Mouse (Mus musculus) megakaryocyte-erythroid progenitor cell, adult 5-6 weeks (primary cell): ENCODE results near the gene Ammecr1. TPM values are rescaled to one million over a fixed set of nuclear protein-coding genes. Genes with fewer than 3 reads are reported as not detected.

Source experiments
- ATAC-seq: replicated peaks from 2 replicates; pipeline ENCODE4 v1.8.0; 2016; ENCODE audit warnings: mild to moderate bottlenecking, inconsistent platforms; ENCODE audit not compliant: severe bottlenecking, poor library complexity, low FRiP score, low TSS enrichment
- total RNA-seq, 2 experiments: library from RNA; stranded (forward) in 1 of 2; stranded (reverse) in 1 of 2; fragments of 200-1000, 215-1000 nt in 1 of 2; fragments of >200 nt in 1 of 2; fragmentation: Nextera tagmentation in 1 of 2; gene quantifications; 2 replicates each; pipeline ENCODE4 v1.2.3; 2014 to 2017

Gene Ammecr1
- total RNA-seq, 2 experiments from 2014 or later: 44.6 to 72.0 TPM

- no peak for ATAC-seq
These were observed 38.1 kb downstream of the Ammecr1 start for GRCm38 (mm10) chrX:142928430-142928829.

GRCm38 (mm10) chrX:142917394-142917793 is 49.1 kb downstream of the Ammecr1 start:
- peak; percentile 68 for ATAC-seq

GRCm38 (mm10) chrX:142916719-142917118 is 49.8 kb downstream of the Ammecr1 start:
- ATAC-seq: no peak

GRCm38 (mm10) chrX:142914208-142914607 is 52.3 kb downstream of the Ammecr1 start:
- ATAC-seq: no peak

GRCm38 (mm10) chrX:142903854-142904253 is 62.7 kb downstream of the Ammecr1 start:
- no peak for ATAC-seq

- ATAC-seq: no peak
These were observed 63.9 kb downstream of the Ammecr1 start for GRCm38 (mm10) chrX:142902599-142902998.

- no peak for ATAC-seq
These were observed 64.6 kb downstream of the Ammecr1 start for GRCm38 (mm10) chrX:142901915-142902314.

GRCm38 (mm10) chrX:142898295-142898887 is 68.1 kb downstream of the Ammecr1 start:
- no peak for ATAC-seq

- no peak for ATAC-seq
These were observed 69.0 kb downstream of the Ammecr1 start for GRCm38 (mm10) chrX:142897477-142898000.

- no peak for ATAC-seq
These were observed 71.2 kb downstream of the Ammecr1 start for GRCm38 (mm10) chrX:142895316-142895715.

GRCm38 (mm10) chrX:142885962-142886361 is 80.6 kb downstream of the Ammecr1 start:
- no peak for ATAC-seq

GRCm38 (mm10) chrX:142883593-142883992 is 82.9 kb downstream of the Ammecr1 start:
- no peak for ATAC-seq

- ATAC-seq: no peak
These were observed 84.3 kb downstream of the Ammecr1 start for GRCm38 (mm10) chrX:142882255-142882654.

GRCm38 (mm10) chrX:142869844-142870243 is 96.7 kb downstream of the Ammecr1 start:
- ATAC-seq: no peak

GRCm38 (mm10) chrX:142848032-142848431 is 118.5 kb downstream of the Ammecr1 start:
- ATAC-seq: no peak

- no peak for ATAC-seq
These were observed 120.3 kb downstream of the Ammecr1 start for GRCm38 (mm10) chrX:142846266-142846665.

GRCm38 (mm10) chrX:142841916-142842315 is 124.6 kb downstream of the Ammecr1 start:
- ATAC-seq: no peak

GRCm38 (mm10) chrX:142839411-142839810 is 127.1 kb downstream of the Ammecr1 start:
- no peak for ATAC-seq

GRCm38 (mm10) chrX:142838841-142839240 is 127.7 kb downstream of the Ammecr1 start:
- ATAC-seq: no peak

GRCm38 (mm10) chrX:142837316-142837715 is 129.2 kb downstream of the Ammecr1 start:
- no peak for ATAC-seq

GRCm38 (mm10) chrX:142836399-142836798 is 130.1 kb downstream of the Ammecr1 start:
- ATAC-seq: no peak

GRCm38 (mm10) chrX:142834807-142835206 is 131.7 kb downstream of the Ammecr1 start:
- ATAC-seq: no peak
